Mouse (Mus musculus) cerebellum, adult 11-12 months (tissue): Measurements from ENCODE around the gene Xirp1.
A peak's percentile ranks its signal among the peaks of the same experiment; 100 is the strongest.

Experiments used
- DNase-seq: peaks from one replicate; pipeline ENCODE4 v3.0.0; 2022

Xirp1 gene

GRCm38 (mm10) chr9:120023086-120023811 is at the start of gene Xirp1:
Xirp1 (minus strand) TSS chr9:120023598.
- DNase-seq, result peak; percentile 40

DNA sequence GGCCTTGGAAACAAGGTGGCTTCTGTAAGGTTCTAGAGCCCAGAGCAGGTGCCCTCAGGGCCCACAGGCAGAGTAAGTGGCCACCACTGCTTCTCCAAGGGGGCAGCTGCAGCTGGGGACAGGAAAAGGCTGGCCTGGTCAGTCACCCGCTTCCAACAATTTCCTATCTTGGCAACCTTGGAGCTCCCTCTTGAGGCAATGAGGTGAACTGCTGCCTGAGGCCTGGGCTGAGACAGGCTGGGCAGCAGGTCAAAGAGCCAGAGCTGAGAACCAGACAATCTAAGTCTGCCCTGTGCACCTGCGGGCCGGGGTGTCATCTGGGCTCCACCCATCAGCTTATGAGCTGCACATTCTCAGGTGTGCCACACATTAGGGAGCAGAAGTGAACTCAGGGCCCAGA is 49.8 kb upstream of the Xirp1 start:
- DNase-seq, result peak; percentile 67

- no peak for DNase-seq
Measured at GRCm38 (mm10) chr9:120071251-120071650, 47.9 kb upstream of the Xirp1 start.

DNA sequence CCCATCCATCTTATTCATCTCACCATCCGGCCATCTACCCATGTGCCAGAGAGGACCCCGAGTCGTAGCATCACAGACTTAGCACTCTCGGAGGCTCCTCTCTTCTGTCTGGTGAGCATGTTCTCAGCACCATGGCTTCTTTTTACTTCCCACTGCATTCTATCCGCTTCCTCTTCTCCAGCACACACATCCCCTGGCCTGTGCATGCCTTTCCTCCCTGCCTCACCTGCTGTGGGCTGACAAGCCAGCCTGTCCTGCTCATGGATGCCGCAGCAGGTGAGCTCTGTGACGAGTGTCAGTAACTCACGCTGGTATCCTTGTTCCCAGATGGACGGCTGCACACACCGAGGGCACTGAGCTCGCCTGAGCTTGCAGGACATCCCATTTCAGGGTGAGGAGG is 46.4 kb upstream of the Xirp1 start, which contains the start of gene Cx3cr1:
Gene Cx3cr1 (minus strand): TSS at position 101 of the 400 bp plus-strand sequence.
- DNase-seq, result no peak

DNA sequence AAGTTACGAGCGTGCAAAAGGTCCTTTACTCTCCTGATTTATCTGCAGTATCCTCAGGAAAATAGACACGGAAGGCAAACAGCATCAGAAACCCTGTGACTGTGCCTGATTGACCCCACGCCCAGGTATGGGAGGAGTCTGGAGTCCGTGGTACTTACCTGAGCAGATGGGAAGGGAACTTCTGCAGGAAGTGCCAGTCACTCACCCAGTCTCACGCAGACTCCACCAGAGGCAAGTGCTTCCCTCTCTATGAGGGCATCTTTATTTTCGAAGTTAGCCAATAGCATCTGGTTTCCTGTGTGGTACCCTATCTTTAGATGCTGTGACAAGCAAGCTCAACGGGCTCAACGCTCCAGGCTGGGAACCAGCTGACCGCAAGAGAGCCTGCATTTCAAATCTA is 44.6 kb upstream of the Xirp1 start:
- no peak for DNase-seq

- no peak for DNase-seq
Measured at GRCm38 (mm10) chr9:120067609-120068008, 44.2 kb upstream of the Xirp1 start.

DNA sequence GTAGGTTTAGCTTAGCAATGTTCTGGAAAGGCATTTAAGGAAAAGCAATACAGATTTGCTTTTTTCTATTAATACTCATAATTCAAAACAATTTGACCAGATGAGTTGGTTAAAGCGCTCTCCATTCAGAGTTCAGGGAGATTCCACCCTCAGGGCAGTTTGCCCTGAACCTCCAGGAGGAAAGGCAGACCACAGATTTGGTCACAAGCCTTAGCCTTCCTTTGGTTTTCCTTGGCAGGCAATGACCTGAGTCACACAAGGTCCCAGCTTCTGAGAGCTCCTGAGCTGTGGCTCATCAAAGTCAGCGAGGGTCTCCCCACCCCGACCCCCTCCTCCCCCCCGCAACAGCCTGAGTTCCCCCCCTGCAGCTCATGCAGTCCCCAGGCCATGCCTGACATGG is 40.9 kb upstream of the Xirp1 start:
- no peak for DNase-seq

DNA sequence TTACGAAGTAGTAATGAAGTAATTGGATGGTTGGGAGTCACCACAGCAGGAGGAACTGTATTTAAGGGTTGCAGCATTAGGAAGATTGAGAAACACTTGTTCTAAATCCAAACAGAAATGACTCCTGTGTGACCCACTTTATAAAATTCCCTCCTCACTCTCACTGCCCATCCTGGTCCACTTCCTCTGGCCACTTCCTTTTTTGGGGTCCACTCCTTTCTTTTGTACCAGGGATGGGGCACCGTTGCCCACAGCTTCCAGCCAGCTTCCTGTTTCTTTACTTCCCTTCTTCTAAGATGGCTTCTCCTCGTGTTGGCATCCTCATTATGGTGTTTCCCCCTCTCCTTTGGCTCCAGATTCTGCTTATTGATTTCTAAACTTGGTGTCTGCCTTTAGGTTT is 35.3 kb upstream of the Xirp1 start:
- no peak for DNase-seq

- DNase-seq, result no peak
Measured at GRCm38 (mm10) chr9:120056201-120056600, 32.8 kb upstream of the Xirp1 start.

GRCm38 (mm10) chr9:120054545-120055277 is 31.3 kb upstream of the Xirp1 start:
- DNase-seq, result no peak

DNA sequence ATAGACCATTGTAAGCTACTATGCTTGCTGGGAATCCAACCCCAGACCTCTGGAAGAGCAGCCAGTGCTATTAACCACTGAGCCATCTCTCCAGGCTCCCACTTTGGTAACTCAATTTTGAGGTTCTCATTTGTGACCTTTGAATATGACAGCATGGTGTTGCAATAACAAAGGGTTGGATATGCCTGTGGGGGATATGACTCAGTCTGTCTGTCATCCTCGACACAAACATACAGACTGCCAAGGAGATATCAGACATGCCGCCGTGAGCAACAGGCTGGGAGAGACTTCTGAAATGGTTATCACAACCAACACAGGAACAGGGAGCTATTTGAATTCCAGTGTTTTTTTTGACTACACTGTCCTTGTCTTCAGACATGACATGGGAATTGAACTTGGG is 26.0 kb upstream of the Xirp1 start:
- DNase-seq, result no peak

DNA sequence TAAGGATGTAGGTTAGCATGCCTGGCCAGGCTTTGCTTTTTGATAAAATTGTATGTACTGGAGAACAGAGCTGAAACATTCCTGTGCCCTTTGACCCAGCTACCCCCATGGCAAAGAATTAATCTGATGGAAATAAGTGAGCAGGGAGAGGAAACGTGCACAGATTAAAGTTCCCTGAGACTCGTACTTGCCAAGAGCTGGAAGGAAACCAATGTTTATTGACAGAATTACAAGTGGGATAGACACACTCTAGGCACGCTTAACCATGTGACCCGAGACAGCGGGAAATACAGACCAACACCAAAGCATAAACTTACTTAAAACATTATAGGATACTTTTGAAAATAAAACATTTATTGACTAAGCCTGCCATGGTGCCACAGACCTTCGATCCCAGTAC is 25.1 kb upstream of the Xirp1 start:
- DNase-seq, result no peak

DNA sequence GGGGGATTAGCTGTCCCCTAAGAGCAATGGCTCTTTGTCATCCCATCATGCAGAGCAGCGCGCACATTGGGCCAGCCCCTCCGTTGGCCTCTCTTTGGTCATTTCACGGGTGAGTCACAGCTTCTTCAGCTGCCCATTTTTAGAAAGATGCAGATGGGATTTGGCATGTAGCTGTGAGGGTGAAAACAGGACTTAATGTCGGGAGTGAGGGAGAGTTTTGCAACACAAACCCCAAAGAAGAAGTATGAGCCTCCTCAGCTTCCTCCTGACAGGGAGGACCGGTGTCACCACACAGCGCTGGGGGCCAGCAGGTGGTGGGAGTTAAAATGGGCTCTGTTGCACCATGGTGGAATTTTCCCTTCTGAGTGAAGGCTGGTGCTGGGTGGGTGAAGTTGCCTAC is 19.7 kb upstream of the Xirp1 start:
- DNase-seq, result no peak

GRCm38 (mm10) chr9:120037414-120037813 is 14.0 kb upstream of the Xirp1 start:
- DNase-seq, result no peak

DNA sequence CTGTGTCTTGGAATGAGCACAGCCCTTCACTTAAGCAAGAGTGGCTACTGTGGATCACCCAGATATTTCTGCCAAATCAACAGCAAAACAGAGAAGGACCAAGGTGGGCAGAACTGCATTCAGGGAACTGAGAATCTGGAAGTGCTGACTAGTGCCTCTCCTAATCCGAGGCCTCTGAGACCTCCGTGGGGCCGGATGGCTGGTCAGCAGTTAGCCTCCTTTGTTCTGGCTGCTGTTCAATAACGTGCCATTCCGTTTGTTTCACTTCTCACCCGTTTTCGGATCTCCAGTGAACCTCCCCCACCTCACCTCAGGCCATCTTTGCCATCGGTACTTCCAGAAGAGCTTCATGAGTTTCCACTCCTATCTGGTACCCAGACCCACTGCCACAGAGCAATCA is 11.0 kb upstream of the Xirp1 start:
- no peak for DNase-seq

DNA sequence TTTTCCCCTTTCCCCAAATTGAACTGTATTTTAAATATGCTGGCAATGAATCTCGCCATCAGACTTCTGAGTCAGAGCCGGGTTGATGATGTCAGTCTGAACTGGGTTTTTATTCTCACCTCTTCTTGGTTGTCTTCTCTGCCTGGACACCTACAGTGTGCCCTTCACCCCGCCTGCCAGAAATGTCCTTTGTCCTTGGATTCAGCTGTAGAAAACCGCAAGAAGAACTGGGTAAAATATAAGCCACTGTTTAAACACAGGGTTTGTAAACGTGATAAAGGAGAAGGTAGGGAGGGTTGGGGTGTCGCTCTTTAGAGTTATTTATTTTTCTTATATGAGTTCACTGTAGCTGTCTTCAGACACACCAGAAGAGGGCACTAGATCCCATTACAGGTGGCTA is 9.3 kb upstream of the Xirp1 start:
- DNase-seq, result no peak

GRCm38 (mm10) chr9:120030421-120030820 is 7.0 kb upstream of the Xirp1 start:
- DNase-seq, result no peak

GRCm38 (mm10) chr9:120029880-120030279 is 6.5 kb upstream of the Xirp1 start:
- no peak for DNase-seq

- peak; percentile 81 for DNase-seq
Measured at GRCm38 (mm10) chr9:120027401-120028151, 4.2 kb upstream of the Xirp1 start.

- peak; percentile 71 for DNase-seq
Measured at GRCm38 (mm10) chr9:120024625-120025024, 1.2 kb upstream of the Xirp1 start.

DNA sequence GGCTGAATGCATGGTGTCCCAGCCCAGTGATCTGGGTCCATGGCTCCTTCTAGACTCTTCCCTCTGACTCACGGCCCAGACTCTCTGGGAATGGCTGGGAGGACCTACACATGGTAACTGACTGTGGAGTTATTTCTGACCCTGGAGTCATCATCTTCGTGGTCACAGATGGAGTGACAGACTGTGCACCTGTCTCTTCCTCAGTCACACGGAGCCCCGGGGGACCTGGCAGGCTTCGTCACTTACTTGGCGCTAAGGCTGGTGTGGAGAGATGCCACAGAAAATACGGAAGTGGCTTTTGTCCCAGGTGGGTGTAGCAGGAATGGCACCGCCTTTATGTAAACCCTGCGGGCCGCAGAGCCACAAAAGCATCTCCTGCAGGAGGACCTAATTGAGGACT is 773 bp upstream of the Xirp1 start:
- peak; percentile 94 for DNase-seq

GRCm38 (mm10) chr9:120021164-120021563 is 2.2 kb downstream of the Xirp1 start:
- peak; percentile 14 for DNase-seq

DNA sequence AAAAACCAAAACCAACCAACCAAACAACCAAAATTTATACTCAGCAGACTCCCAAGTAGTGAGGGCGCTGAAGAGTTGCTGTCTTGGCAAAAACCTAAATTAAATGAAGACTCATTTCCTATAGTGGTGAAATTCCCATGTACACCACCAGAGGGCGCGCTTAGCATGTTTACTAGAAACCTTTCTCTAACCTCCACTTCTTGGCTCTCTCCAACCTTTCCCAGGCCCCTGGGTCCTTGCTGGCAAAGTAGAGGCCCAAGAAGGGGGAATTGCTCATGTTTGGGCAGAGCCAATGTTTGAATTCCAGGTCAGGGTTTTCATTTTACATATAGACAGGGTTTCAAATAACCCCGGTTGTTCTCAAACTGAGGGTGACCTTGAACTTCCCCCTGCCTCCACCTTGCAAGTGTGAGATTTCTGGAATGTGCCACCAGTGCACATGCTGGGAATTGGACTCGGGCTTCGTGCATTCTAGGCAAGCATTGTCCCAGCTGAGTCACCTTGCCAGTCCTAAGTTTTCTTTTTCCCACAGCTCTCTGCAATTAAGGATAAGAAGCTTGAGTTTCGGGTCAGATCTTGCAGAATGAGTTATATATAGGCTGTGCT is 3.0 kb downstream of the Xirp1 start:
- peak; percentile 66 for DNase-seq
